Mouse (Mus musculus) olfactory bulb, adult 2 months (tissue): ENCODE results near the gene Gm45261.

ENCODE experiments used
- CTCF ChIP-seq: fragments of 200-500 bp; IDR thresholded peaks from 2 replicates; pipeline ENCODE4 v1.5.1; 2012; ENCODE audit warnings: low read depth, mild to moderate bottlenecking, low read length, moderate library complexity; ENCODE audit not compliant: insufficient read depth
- POLR2A ChIP-seq: fragments of 200-500 bp; IDR thresholded peaks from 2 replicates; pipeline ENCODE4 v1.6.1; 2012; ENCODE audit warnings: mild to moderate bottlenecking, low read depth, low read length, moderate library complexity; ENCODE audit not compliant: insufficient read depth

DNA sequence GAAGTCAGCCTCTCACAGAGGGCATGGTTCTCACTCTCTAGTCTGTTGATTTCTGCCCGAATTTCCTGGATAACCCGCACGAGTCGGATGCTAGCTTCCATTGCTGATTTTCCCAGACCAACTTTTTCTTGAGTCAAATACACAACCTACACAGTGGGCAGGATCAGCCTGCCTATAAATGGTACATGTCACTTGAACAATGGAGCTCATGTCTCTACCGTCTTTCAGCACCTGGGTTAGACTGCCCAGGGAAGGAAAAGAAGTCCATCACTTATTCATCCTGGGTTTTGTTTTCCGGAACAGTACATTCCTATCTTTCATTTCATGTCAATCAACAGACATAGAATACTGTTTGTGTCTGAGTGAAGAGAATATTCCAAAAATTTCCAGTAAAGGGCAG lies at the start of gene Gm45261:
- no peak for TF ChIP-seq POLR2A
- no peak for TF ChIP-seq CTCF
